Mouse (Mus musculus): ENCODE measurements at regions not wholly inside any gene's neighbourhood (a gene's known extent, or its start where the extent isn't known, plus 50 kb on each side); places are given as distances from the start of the nearest gene placed in this dataset.

DNA sequence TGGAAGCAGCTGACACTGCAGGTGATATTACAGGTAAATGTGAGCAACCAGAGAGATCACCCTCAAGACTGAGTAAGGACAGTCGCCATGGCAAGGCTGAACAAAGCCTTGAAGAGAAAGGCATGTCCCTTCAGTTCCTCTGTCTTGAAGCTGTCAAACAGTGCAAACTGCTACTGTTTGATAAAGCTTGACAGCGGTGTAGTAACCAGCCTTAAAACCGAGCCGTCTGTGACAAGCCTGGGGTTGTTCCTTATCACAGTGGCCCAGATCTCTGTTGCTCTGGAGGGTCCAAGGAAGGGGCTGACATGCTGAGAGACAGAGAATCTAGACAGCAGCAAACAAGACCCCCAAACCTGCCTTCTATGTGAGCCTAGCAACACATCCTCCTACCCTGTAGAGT lies 188.1 kb upstream of the Jmjd1c start:
- Histone ChIP-seq H3K9ac (replicated peaks) (no peak overlapping the region), H3K4me2 (ENCODE audit: low read depth) (no peak overlapping the region)
- DNase-seq (ENCODE audit: low read depth in 3 of 3, low spot score in 3 of 3), result no peak

DNA sequence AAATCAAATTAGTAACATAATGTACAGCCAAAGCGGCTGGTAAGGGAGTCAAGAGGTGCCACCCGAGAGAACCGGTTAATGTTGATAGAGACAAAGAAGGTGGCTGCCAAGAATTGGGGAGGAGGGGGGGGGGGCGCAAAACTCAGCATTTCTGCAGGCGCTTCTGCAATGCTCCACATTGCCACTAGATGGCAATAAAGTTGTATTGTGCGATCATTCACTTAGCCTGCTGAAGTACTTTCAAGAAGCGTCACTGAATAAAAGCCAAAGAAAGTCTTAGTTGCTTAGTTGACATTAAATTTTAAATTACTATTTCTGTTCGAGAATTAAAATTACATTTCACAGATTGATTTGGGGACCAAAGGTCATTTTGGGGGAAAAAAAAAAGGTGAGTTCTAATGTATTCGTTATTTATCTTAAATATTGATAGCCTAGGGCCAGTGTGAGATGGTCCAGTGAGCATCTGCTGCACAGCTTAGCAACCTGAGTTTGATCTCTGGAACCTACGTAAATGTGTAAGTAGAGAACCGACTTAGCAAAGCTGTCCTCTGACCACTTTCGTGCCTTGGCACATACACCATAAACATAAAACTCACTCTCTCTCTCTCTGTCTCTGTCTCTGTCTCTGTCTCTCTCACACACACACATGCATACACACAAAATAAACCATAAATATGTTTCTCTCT lies 186.6 kb upstream of the Jmjd1c start:
- no peak overlapping the region for H3K4me3 ChIP-seq (ENCODE audit: insufficient read depth in 1 of 2, low read depth in 2 of 2, low read length in 2 of 2)
- no peaks in the 10 kb centered on the region for H3K9me3 ChIP-seq (ENCODE audit: control insufficient read depth, low read length)
- no peak overlapping the region for H3K9ac ChIP-seq (replicated peaks)
- H3K4me2 ChIP-seq (ENCODE audit: low read depth), result no peak overlapping the region
- ATAC-seq (ENCODE audit: insufficient read depth) (no peak), DNase-seq (ENCODE audit: low read depth in 3 of 3, low spot score in 3 of 3) (no peak)
- H3K27me3 ChIP-seq (ENCODE audit: control insufficient read depth, insufficient read depth, low read length), result no peaks in the 10 kb centered on the region
- TF ChIP-seq EP300 (IDR thresholded peaks at IDR 0.05; ENCODE audit: low read depth) (no peak), CTCF (IDR thresholded peaks at IDR 0.05; ENCODE audit: low read depth) (peak; percentile 81)
- no peaks in the 10 kb centered on the region for H3K36me3 ChIP-seq (replicated peaks; ENCODE audit: control insufficient read depth, insufficient read depth, low read depth)
- H3K4me1 ChIP-seq (replicated peaks; ENCODE audit: control insufficient read depth in 2 of 2, insufficient read depth in 2 of 2, low read length in 1 of 2), result peaks cover 3 to 33% of the 10 kb centered on the region in 2 experiments
- WGBS (ENCODE audit: insufficient replicate concordance), result 12% methylated on average over 12 of the region's 12 CpGs
- H3K27ac ChIP-seq, result no peak overlapping the region

More for the DNA sequence above, 188.1 kb upstream of the Jmjd1c start:
- H3K36me3 ChIP-seq (replicated peaks; ENCODE audit: control insufficient read depth, insufficient read depth, low read depth), result no peaks in the 10 kb centered on the region
- no peaks in the 10 kb centered on the region for H3K27me3 ChIP-seq (ENCODE audit: control insufficient read depth, insufficient read depth, low read length)
- H3K27ac ChIP-seq, result no peak overlapping the region
- ATAC-seq (ENCODE audit: insufficient read depth), result peak; percentile 66
- WGBS (ENCODE audit: insufficient replicate concordance), result 4% methylated on average over 4 of the region's 4 CpGs
- H3K4me3 ChIP-seq (ENCODE audit: insufficient read depth in 1 of 2, low read depth in 2 of 2, low read length in 2 of 2), result no peak overlapping the region
- H3K9me3 ChIP-seq (ENCODE audit: control insufficient read depth, low read length), result no peaks in the 10 kb centered on the region
- H3K4me1 ChIP-seq (replicated peaks; ENCODE audit: control insufficient read depth in 2 of 2, insufficient read depth in 2 of 2, low read length in 1 of 2), result peaks cover 3 to 25% of the 10 kb centered on the region in 2 experiments
- TF ChIP-seq EP300 (IDR thresholded peaks at IDR 0.05; ENCODE audit: low read depth) (peak; percentile 39), CTCF (IDR thresholded peaks at IDR 0.05; ENCODE audit: low read depth) (no peak)

DNA sequence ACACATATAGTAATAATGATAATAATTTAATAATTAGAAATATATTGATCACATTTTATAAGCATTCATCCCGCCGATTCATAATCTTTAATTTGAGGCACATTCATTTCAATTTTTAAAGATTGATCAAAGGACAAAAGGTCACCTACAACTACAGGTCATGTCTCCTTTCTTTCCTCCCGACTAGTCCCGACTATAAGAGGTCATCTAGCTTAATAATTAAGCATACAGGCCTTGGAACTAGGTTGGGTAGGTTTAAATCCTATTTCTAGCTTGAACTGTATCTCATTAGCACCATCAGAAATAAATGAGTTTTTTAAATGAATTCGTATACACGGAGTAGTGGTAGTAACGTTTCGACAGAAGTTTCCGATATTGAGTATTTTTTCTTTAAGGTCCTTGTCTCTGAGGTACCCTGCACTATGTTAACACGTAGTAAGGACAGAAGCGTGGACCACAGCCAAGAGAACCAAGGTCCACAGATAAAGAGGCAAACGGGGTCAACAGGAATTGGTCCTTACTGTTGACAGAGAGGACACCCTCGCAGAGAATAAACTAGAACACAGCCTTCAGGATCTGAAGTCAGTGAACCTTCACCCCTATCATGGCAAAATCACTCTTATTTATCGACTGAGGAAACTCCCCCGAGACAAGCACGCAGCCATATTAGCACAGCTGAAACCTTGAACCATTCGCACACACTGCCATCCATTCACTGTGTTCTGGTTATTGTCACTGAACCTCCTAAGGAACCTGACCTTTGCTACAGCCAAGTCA lies 185.8 kb upstream of the Jmjd1c start:
- Histone ChIP-seq H3K4me2 (ENCODE audit: low read depth) (no peak overlapping the region), H3K27ac (no peak overlapping the region), H3K9me3 (ENCODE audit: control insufficient read depth, low read length) (no peaks in the 10 kb centered on the region), H3K9ac (replicated peaks) (no peak overlapping the region), H3K4me1 (replicated peaks; ENCODE audit: control insufficient read depth in 2 of 2, insufficient read depth in 2 of 2, low read length in 1 of 2) (peaks cover 3 to 33% of the 10 kb centered on the region in 2 experiments), H3K4me3 (ENCODE audit: insufficient read depth in 1 of 2, low read depth in 2 of 2, low read length in 2 of 2) (no peak overlapping the region), H3K36me3 (replicated peaks; ENCODE audit: control insufficient read depth, insufficient read depth, low read depth) (no peaks in the 10 kb centered on the region), H3K27me3 (ENCODE audit: control insufficient read depth, insufficient read depth, low read length) (no peaks in the 10 kb centered on the region)
- ATAC-seq (ENCODE audit: insufficient read depth) (peak; percentile 40; the same call in 1 of the 2 replicates), DNase-seq (ENCODE audit: low read depth in 3 of 3, low spot score in 3 of 3) (no peak)
- TF ChIP-seq CTCF (IDR thresholded peaks at IDR 0.05; ENCODE audit: low read depth), result no peak
- 0 out of 2 replicates have a peak, but pooled peaks have one; percentile 10 for TF ChIP-seq EP300 (IDR thresholded peaks at IDR 0.05; ENCODE audit: low read depth)
- 52% methylated on average over 17 of the region's 17 CpGs for WGBS (ENCODE audit: insufficient replicate concordance)

DNA sequence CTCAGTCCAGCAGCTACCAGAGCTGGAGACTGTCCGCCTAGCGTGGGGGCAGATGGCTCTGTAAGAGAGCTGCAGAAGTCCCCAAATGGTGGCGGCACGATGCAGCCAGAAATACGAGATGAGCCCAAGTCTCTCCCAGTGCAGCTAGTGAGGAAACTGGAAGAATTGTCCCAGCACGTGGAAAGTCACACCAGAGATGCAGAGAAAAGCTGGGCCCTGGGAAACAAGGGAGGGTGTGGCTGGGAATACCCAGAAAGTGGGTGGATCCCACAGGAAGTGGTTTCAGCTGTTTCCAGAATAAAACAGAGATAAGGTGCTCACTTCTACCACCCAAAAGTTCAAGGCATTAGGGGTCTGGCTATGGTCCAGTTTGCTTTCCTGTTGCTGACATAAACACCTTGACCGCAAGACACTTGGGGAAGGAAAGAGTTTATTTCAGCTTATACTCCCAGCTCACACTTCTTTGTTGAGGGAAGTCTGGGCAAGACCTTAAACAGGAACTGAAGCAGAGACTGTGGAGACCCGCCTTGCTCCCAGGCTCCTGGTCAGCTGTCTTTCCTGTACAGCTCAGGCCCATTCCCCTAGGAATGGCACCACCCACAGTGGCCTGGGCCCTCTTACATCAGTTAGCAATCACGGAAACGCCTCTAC lies 184.5 kb upstream of the Jmjd1c start:
- no peaks in the 10 kb centered on the region for H3K36me3 ChIP-seq (replicated peaks; ENCODE audit: control insufficient read depth, insufficient read depth, low read depth)
- WGBS (ENCODE audit: insufficient replicate concordance), result 14% methylated on average over 10 of the region's 10 CpGs
- no peaks in the 10 kb centered on the region for H3K27me3 ChIP-seq (ENCODE audit: control insufficient read depth, insufficient read depth, low read length)
- no peaks in the 10 kb centered on the region for H3K9me3 ChIP-seq (ENCODE audit: control insufficient read depth, low read length)
- H3K4me3 ChIP-seq (ENCODE audit: insufficient read depth in 1 of 2, low read depth in 2 of 2, low read length in 2 of 2), result no peak overlapping the region
- no peak for DNase-seq (ENCODE audit: low read depth in 3 of 3, low spot score in 3 of 3)
- H3K4me2 ChIP-seq (ENCODE audit: low read depth), result 0 out of 2 replicates have a peak overlapping the region, but pooled peaks have one; percentile 11
- ATAC-seq (ENCODE audit: insufficient read depth), result 0 out of 2 replicates have a peak, but pooled peaks have one; percentile 14
- no peak overlapping the region for H3K27ac ChIP-seq
- H3K4me1 ChIP-seq (replicated peaks; ENCODE audit: control insufficient read depth in 2 of 2, insufficient read depth in 2 of 2, low read length in 1 of 2), result peaks cover 3 to 33% of the 10 kb centered on the region in 2 experiments
- no peak overlapping the region for H3K9ac ChIP-seq (replicated peaks)
- TF ChIP-seq EP300 (IDR thresholded peaks at IDR 0.05; ENCODE audit: low read depth), result no peak
- no peak for TF ChIP-seq CTCF (IDR thresholded peaks at IDR 0.05; ENCODE audit: low read depth)

DNA sequence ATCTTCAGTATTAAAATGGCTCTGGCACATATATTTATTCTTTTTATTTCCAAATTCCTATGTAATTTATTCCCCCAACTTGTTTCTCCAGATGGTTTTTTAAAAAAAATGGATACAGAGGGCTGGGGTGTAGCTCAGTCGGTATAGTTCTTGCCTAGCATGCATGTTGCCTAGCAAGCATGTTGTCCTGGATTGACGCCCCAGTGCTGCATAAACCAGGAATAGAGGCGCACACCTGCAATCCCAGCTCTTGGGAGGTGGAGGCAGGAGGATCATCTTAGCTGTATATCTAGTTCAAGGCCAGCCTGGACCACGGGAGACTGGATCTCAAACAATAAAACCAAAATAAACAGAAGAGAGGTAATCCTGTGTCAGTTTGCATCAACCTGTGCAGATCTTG lies 183.5 kb upstream of the Jmjd1c start:
- TF ChIP-seq EP300 (IDR thresholded peaks at IDR 0.05; ENCODE audit: low read depth) (no peak), CTCF (IDR thresholded peaks at IDR 0.05; ENCODE audit: low read depth) (no peak)
- DNase-seq (ENCODE audit: low read depth in 3 of 3, low spot score in 3 of 3) (no peak), ATAC-seq (ENCODE audit: insufficient read depth) (no peak)
- Histone ChIP-seq H3K27me3 (ENCODE audit: control insufficient read depth, insufficient read depth, low read length) (no peaks in the 10 kb centered on the region), H3K9me3 (ENCODE audit: control insufficient read depth, low read length) (no peaks in the 10 kb centered on the region), H3K4me3 (ENCODE audit: insufficient read depth in 1 of 2, low read depth in 2 of 2, low read length in 2 of 2) (no peak overlapping the region), H3K27ac (no peak overlapping the region), H3K36me3 (replicated peaks; ENCODE audit: control insufficient read depth, insufficient read depth, low read depth) (no peaks in the 10 kb centered on the region), H3K4me2 (ENCODE audit: low read depth) (no peak overlapping the region), H3K4me1 (replicated peaks; ENCODE audit: control insufficient read depth in 2 of 2, insufficient read depth in 2 of 2, low read length in 1 of 2) (peaks cover 3 to 33% of the 10 kb centered on the region in 2 experiments), H3K9ac (replicated peaks) (no peak overlapping the region)
- 58% methylated on average over 4 of the region's 4 CpGs for WGBS (ENCODE audit: insufficient replicate concordance)

Data from liver, embryonic 14.5 days (tissue).